Mouse (Mus musculus) kidney, postnatal 4 days (tissue): ENCODE data around the gene Gm19684.
A peak's percentile ranks its signal among the peaks of the same experiment; 100 is the strongest.
"Not testable (repeated sequence)": the region's sequence is repeated elsewhere in the genome, so short reads cannot be mapped to it uniquely, and the experiment has no call there.

ENCODE experiments used
- DNase-seq, 2 experiments: peaks; one replicate each; pipeline ENCODE4 v3.0.0; 2021; ENCODE audit warnings: mixed read lengths in 2 of 2

Gm19684 gene

DNA sequence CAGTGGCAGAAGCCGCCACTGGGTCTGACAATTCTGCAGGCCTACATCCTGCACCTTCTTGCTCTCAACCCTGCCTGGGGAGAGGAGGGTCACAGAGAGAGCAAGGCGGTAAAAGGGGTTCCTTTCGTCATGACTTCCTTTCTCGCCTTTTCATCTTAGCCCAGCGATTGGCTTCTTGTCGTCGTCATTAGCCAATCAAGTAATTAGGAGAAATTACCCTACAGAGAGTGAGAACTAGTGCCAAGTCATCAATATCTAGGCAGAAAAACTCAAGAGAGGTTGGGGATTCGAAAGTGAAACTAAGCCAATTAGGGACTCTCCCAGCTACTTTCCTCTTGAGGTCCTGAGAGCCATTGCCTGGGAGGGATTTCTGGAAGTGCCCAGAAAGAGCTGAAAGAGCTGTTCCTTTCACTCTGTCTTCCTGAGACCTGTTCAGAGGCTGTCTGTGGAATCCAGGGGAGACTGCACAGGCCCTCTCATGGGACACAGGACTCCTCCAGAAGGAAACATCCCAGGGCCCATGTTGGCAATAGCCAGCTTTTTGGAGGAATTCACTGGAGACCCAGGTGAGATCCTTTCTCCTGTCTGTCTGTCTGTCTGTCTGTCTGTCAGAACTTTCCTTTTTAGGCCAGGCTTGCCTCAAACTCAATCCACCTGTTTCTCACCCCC, at the start of gene Gm19684:
Gm19684 (plus strand) TSS at position 327 of the 669 bp plus-strand sequence.
- DNase-seq: peak; percentile 18 to 35

DNA sequence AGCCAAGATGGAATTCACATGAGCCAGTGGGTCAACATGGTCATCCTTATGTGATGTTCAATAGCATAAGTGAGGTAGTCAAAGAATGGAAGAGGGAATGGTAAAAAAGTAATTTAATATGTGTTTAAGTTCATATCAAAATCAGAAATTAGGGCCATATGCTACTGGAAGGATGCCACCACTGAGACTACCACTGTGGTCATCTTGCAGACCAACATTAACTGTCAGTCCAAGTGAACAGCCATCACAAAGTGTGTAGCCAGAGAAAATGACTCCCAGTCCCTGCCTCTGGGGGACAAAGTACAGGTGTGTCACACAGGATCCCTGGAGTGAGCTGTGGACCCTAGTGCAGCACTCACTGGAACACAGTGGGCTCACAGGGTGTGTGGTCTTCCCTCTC, 39.6 kb upstream of the Gm19684 start:
- DNase-seq: not testable (repeated sequence)

DNA sequence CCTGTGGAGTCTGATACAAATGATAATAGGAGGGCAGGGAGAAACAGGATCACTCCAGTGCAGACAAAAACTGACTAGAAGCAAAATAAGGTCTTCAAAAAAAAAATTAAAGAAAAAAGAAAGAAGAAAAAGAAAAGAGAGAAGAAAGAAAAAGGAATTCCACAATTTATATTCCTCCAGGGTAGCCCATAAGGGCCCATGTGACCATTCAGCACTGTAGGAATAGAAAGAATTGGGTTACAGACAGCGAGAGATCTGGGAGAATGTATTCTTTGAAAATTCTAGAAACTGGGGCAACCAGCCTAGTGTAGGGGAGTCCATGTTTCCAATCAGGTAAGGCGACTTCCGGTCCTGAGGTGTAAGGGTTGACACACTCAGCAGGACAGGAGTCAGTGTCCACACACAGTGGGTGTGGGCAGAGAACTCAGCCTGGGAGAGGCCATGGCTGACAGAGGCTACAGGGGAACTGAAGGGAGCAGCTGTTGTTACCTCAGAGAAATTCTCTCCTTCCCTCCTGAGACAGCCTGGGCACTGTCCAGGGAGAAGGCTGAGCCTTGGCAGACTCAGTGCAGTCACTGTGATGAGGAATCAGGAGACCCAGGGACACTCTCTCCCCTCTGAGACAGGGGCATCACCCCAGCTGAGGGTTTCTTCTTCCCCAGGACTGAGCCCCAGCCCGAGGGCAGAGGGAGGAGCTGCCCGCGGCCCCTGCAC, 38.8 kb upstream of the Gm19684 start:
- peak in 1 of 2 experiments; percentile 7 for DNase-seq

DNA sequence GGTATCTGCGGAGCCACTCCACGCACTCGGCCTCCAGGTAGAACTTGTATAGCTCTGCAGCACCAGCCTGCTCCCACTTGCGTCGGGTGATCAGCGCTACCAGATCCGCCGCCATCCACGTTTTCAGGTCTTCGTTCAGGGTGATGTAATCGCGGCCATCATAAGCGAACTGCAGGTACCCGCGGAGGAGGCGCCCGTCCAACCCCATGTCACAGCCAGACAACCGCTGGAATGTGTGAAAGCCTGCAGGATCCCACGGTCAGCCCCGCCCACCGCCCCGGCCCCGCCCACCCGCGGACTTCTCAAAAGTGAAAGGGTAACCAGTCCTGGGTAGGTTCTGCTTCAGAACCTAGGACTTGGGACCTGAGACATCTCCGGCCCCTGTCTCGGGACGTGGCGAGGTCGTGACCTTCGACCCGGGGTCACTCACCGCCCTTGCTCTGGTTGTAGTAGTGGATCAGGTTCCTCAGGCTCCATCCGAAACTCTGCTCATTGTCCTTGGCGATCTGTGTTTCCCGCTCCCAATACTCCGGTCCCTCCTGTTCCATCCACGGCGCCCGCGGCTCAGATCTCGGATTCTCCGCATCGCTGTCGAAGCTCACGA, 38.1 kb upstream of the Gm19684 start:
- DNase-seq: peak; percentile 46 to 69

DNA sequence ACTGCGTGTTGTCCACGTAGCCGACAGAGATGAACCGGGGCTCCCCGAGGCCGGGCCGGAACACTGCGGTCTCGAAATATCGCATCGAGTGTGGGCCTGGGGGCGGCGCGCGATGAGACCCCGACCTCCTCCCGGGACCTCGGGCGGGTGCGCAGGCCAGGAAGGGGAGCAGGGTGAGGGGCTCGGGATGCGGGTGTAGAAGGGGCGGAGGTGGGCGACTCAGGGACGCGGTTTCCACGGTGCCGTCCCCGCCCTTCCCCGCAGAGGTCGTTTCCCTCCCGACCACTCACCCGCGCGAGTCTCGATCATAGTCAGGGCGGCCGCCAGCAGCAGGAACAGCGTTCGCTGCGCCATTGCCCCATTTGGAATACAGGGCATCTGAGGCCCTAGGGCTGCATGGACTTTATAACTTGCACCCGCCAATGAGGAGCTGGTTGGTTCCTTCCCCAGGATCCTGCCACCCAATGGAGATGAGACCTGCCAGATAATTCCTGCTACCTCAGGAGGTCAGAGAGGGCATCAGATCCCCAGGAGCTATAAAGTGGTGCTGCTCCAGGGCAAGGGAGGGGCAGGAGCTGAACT, 37.5 kb upstream of the Gm19684 start:
- peak; percentile 11 to 20 for DNase-seq

DNA sequence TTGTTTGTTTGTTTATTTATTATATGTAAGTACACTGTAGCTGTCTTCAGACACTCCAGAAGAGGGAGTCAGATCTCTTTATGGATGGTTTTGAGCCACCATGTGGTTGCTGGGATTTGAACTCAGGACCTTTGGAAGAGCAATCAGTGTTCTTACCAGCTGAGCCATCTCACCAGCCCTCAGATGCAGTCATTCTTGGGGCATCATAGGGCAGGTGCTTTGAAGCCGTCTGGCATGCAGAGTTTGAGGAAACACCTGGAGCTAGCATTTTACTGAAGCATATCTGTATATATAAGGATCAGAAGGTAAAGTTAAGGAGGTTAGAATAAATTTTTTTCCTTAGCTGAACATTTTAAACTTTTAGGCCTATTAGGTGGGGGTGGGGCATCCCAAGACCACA, 35.5 kb upstream of the Gm19684 start:
- not testable (repeated sequence) for DNase-seq

DNA sequence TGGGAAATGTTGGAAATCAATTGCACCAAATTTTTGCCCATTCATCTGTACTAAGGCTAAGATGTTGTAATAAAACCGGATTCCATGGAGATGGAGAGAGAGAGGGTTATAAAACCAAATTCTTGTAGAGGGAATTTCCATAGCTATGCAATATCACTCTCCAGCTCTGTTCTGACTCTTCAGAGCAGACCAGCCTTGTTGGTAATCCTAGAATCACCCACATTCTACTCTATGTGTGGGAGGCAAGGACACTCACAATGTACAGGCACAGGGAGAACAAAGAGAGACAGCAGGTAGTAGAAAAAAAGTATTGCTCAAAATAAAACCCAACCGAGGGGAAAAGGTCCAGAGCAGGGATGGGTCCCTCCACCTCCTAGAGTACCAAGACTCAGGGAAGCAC, 29.5 kb upstream of the Gm19684 start:
- DNase-seq: not testable (repeated sequence)

DNA sequence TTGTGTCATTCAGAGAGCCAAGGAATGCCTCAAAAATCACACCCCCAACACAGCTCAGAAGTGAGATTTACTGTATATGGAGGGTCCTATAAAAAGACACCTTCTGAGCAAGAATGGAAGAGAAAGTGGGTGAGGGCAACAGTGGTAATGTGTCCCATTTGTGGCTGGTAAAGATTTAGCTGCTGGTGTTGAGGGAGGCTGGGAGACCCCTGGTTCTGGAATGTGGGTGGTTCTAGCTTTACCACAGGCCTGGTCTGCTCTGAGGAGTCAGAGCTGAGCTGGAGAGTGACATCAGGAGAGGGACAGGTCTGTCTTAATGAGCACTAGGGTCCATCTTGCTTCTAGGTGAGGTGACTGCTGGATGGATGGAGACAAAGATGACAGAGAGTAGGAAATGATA, 29.0 kb upstream of the Gm19684 start:
- not testable (repeated sequence) for DNase-seq

DNA sequence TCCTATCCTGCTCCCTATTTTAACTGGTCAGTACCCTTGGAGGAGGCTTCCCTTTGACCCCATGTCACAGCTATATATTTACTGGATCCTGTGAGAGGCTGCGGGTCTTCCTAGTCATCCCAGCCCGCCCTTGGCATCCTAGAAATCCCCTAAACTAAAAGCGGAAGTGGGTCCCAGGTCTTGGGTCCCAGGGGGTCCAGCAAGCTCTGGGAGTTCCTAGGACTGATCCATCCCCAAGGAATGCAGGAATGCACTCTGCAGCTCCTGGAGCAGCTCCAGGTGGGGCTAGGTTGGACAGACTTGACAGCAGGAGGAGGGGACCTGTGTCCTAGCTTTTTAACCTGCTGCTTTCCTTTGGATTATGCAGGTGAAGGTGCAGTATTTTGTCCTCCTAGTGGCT, 27.5 kb upstream of the Gm19684 start:
- DNase-seq: no peak

DNA sequence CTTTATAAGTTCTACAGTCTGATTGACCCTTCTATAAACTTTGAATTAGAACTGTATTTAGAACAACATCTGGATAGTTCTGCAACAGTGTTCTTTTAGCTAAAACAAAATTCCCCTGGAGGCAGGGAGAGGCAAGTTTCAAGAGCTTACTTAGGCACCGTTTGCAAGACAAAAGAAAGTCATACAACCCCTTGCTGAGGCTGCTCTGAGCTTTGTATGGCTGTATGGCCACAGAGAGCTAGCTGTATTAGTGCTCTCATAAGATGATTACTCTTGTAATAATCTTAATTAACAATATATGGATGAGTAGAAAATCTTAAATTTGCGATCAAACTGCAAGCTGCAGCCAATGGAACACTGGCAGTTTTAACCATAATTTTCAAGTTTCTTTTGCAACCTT, 21.9 kb upstream of the Gm19684 start:
- not testable (repeated sequence) for DNase-seq

DNA sequence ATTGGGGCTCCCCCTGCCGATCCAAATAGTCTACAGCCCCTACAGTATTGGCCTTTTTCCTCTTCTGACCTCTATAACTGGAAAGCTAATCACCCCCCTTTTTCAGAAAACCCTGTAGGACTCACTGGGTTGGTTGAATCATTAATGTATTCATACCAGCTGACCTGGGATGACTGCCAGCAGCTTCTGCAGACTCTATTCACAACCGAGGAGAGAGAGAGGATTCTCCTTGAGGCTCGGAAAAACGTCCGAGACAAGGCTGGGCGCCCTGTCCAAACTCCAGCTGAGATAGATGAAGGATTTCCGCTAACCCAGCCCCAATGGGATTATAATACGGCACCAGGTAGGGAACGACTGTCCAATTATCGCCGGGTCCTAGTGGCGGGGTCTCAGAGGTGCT, 19.4 kb upstream of the Gm19684 start:
- DNase-seq: not testable (repeated sequence)

DNA sequence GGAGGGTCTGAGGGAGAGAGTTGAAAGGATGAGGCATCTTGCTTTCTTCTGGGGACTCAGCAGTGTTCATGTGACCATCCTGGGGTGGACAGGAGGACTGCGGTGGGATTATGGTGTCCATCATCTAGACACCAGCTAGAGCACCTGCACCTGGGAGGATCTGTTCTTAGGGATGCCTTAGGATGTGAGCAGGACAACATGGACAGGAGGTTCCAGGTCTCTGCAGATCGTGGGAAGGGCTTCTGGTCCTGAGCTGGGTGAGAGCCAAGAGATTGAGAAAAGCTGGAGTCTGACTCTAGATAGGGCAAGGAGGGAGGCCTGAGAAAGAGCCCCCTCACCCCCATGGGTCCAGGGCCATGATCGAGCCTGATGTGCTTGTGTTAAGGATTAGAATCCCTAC, 11.3 kb upstream of the Gm19684 start:
- not testable (repeated sequence) for DNase-seq

DNA sequence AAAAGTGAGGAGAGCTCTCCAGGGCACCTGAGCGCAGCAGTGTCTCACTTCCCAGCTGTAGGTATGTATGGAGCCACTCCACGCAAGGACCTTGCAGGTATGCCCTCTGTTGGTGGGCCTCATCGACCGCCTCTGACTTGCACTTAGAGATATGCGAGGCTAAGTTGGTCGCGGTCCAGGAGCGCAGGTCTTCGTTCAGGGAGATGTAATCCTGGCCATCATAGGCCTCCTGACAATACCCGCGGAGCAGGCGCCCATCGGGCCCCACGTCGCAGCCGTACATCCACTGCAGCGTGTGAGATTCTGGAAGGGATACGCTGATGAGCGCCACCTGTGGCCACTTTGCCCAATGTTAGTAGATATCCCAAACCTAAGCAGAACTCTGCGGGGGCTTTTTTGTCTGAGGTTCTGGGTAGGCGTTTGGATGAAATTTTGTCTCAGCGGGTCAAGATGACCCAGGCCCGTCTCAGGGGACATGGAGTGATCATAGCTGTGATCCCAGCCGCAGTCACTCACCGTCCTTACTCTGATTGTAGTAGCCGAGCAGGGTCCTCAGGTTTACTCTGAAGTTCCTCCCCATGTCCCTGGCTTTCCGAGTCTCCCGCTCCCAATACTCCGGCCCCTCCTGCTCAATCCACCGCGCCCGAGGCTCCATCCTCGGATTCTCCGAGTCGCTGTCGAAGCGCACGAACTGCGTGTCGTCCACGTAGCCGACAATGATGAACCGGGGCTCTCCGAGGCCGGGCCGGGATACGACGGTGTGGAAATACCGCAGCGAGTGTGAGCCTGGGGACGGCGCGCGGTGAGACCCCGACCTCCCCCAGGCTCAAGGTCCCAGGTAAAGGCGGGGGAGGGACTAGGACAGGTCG, 10.6 kb upstream of the Gm19684 start:
- peak; percentile 29 to 39 for DNase-seq

DNA sequence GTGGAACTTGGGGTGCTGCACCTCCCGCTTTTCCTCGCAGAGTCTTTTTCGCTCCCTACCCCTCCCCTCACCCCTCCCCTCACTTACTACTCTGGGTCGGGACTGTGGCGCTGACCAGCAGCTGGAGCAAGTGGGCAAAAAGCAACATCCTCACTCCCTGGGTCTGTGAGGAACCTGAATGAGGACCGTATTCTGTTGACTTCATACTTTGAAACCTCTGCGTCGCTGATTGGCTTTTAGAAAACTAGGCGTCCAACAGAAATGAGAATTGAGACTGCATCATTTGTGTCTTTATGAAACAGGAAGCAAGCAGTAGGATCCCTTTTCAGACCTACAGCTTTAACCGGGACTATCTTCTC, 10.0 kb upstream of the Gm19684 start:
- DNase-seq: peak in 1 of 2 experiments; percentile 30

DNA sequence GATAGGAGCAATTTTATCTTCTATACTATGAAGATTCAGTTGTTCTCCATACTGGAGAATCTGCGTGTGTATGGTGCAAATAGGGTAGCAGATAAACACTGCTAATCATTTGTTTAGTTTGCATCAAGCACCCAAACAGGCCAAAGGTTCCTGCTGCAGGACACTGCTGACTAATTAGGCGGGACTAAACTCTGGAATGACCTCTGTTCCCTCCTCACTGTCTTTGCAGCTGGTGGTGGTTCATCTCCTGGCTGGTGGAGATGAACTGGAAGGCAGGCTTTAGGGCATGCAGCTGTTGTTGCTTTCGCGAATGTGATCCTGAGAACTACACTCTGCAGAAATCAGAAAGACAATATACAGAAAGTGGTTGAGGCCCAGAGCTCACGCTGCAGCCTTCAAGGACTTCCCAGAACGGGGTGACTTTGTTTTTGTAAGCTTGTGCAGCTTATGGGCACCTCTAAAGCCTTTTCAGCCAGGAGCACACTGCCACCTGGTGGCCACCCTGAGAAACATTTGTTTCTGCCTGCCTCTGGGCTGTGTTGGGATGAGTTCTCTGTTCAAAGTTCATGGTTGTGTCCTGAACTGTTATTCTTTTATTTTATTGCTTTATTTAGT, 7.4 kb upstream of the Gm19684 start:
- DNase-seq: peak; percentile 53 to 66

DNA sequence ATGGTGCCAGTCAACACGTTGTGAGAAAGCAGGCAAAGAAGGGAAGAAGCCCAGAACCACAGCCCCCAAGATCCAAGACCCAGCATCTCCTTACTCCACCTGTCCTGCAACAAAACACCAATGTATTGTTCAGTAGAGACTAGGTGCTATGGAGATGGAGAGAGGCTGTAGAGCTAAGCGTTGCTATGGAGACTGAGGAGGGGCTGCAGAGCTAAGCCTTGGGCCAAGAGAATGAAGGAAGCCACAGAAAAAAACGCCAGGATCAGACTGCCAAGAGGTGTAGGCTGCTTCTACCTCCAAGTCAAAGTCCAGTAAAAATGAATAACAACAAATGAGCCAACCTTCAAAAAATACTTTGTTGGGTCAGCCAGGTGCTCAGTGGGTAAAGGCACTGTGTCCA, 4.9 kb upstream of the Gm19684 start:
- not testable (repeated sequence) for DNase-seq

DNA sequence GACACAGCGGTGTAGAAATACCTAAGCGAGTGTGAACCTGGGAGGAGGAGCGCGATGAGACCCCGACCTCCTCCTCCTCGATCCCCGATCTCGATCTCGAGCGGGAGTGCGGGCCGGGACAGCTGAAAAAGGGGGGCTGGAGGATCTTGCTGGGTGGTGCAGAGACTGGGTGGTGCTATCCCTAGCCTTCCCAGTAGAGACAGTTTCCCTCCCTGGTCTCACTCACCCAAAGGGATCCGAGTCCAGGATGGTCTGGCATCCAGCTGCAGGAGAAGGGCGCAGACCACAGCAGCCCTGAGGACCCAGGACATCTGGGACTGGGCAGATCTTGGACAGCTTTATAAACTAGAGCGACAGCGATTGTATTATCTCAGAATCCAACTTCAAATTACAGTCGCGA, 639 bp upstream of the Gm19684 start:
- DNase-seq: not testable (repeated sequence)

DNA sequence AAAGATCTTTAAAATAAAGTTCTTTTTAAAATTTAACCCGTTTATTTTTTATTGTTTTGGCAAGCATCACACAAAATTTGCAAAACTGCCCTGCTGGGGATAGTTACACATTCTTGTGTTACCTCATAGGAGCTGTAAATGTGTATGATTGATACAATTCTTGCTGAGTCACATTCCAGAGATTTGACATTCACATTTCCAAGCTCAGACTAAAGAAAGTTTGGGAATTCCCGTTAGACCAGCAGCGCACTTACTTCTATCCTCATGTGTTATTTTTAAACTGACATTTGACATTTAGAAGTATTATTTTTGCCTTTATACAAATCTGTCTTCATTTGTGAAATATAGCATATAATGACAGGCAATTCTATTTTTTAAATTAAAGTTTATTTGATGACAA, 2.6 kb downstream of the Gm19684 start:
- not testable (repeated sequence) for DNase-seq

DNA sequence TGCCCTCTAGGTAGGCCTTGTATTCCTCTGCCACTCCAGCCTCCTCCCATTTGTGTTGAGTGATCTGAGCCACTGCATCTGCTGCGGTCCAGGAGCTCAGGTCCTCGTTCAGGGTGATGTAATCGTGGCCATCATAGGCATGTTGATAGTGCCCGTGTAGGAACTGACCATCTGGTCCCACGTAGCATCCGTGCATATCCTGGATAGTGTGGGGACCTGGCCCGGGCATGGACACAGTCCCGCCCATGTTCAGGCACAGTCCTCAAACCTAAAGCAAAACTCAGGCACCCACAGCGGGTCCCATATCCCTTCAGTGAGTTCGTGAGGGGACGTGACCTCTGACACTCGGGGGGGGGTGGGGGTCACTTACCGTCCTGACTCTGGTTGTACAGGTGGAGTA, 7.0 kb downstream of the Gm19684 start:
- not testable (repeated sequence) for DNase-seq

DNA sequence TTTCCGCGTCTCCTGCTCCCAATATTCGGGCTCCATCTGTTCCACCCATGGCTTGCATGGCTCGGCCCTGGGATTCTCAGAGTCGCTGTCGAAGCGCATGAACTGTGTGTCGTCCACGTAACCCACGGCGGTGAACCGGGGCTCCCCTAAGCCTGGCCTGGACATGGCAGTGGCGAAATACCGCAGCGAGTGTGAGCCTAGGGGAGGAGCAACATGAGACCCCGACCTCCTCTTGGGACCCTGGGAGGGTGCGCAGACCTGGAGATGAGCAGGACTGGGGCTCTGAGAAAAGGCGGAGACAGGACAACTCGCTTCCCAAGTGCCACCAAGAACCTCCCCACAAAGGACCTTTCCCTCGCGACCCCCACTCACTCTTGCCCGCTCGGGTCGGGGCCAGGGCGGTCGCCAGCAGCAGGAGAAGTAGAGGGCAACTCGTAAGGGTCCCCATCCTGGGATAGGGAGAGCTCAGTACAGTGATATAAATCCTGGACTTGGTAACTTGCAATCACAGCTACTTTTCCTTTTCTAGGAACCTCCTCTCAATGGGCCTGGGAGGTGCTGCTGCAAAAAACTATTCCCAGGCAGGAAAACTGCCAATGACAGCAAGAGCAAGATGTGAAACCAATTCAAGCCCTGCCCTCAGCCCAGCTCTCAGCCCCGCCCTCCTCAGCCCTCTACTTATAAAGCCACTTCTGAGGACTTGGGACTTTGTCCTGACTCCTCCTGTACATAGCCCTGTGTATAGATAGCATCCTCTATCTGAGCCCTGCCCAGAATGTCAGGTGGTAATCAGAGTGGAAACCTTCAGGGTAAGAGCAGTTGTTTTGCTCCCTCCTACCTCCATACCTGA, 7.7 kb downstream of the Gm19684 start, which contains the start of gene Gm7030:
Gm7030 (minus strand) TSS at position 458 of the 850 bp plus-strand sequence.
- peak in 1 of 2 experiments; percentile 24 for DNase-seq
